Mouse (Mus musculus) stomach, embryonic 16.5 days (tissue): ENCODE measurements around the gene Mcu. TPM values are rescaled to one million over a fixed set of nuclear protein-coding genes. Genes with fewer than 3 reads are reported as not detected.
A peak's percentile ranks its signal among the peaks of the same experiment; 100 is the strongest.

Experiments used
- ATAC-seq: fragments of 200-750 bp; cut with Nextera tagmentation; 2 replicates; pipeline ENCODE4 v1.8.0; 2017; ENCODE audit warnings: moderate number of reproducible peaks, moderate TSS enrichment; ENCODE audit not compliant: insufficient read depth, low FRiP score
- H3K27ac ChIP-seq: fragments of 300-500 bp; sonication (generic); 2 replicates; pipeline ENCODE4 v1.5.1; 2014; ENCODE audit warnings: low read length
- H3K27me3 ChIP-seq: fragments of 300-500 bp; sonication (generic); 2 replicates; pipeline ENCODE4 v1.6.1; 2014; ENCODE audit warnings: low read length, control low read depth, mixed read lengths; ENCODE audit not compliant: control insufficient read depth, insufficient read depth
- H3K36me3 ChIP-seq: fragments of 300-500 bp; sonication (generic); 2 replicates; pipeline ENCODE4 v1.6.1; 2014; ENCODE audit warnings: low read length; ENCODE audit not compliant: control insufficient read depth, insufficient read depth
- H3K4me1 ChIP-seq: fragments of 300-500 bp; sonication (generic); 2 replicates; pipeline ENCODE4 v1.6.1; 2014; ENCODE audit warnings: low read length, control low read depth, mixed read lengths; ENCODE audit not compliant: control insufficient read depth, insufficient read depth
- H3K4me2 ChIP-seq: fragments of 300-500 bp; sonication (generic); 2 replicates; pipeline ENCODE4 v1.6.1; 2014; ENCODE audit warnings: low read depth, low read length, mixed read lengths
- H3K4me3 ChIP-seq: fragments of 300-500 bp; sonication (generic); replicated peaks from 2 replicates; pipeline ENCODE4 v1.5.1; 2014; ENCODE audit warnings: mild to moderate bottlenecking, low read length
- H3K9ac ChIP-seq: fragments of 300-500 bp; sonication (generic); 2 replicates; pipeline ENCODE4 v1.6.1; 2014; ENCODE audit warnings: low read length
- H3K9me3 ChIP-seq: fragments of 300-500 bp; sonication (generic); replicated peaks from 2 replicates; pipeline ENCODE4 v1.6.1; 2016; ENCODE audit warnings: low read length, control low read depth; ENCODE audit not compliant: control insufficient read depth
- WGBS: fragments of 180-500 bp; shearing (Covaris S2); extraction: QIAGEN DNeasy Blood & Tissue Kit; methylation state at CpG from one replicate; pipeline ENCODE4 v1.1.7; 2014; 5-methylcytosine and 5-hydroxymethylcytosine counted together
- polyA plus RNA-seq: library from polyadenylated mRNA; unstranded; fragments of >200 nt; fragmentation: Nextera tagmentation; extraction: Ambion mirVana; gene quantifications from 2 replicates; pipeline ENCODE4 v1.2.1, GENCODE M21; 2015

Mcu gene
- polyA plus RNA-seq, 1 experiment from 2014 or later, result 60.0 TPM

DNA sequence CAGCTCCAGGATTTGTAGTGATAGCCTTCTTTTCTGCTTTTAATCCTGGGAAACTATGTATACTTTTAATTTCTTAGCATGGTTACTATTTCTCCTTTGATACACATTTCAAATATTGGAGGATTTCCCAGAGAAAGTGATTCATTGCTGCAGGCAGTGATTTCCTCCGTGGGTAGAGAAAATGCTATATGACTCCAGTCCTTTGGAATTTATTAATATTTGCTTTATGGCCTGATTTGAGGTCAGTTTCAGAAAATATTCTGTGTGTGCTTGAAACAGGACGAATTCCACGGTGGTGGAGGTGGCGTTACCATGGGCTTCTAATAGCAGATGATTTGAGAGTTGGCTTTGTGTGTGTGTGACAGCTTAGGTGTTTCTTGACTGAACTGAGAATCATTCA, 107.3 kb downstream of the Mcu start:
- Histone ChIP-seq H3K9me3 (no peaks in the 10 kb centered on the region), H3K4me3 (no peak overlapping the region), H3K27me3 (no peaks in the 10 kb centered on the region), H3K27ac (peak overlapping the region; percentile 76), H3K4me1 (peaks cover 31% of the 10 kb centered on the region), H3K9ac (no peak overlapping the region), H3K4me2 (no peak overlapping the region), H3K36me3 (no peaks in the 10 kb centered on the region)
- WGBS, result 21% methylated on average over 4 of the region's 4 CpGs
- peak; percentile 28; the same call in 1 of the 2 replicates for ATAC-seq

GRCm38 (mm10) chr10:59506711-59507110, 109.8 kb downstream of the Mcu start:
- Histone ChIP-seq H3K9me3 (no peaks in the 10 kb centered on the region), H3K36me3 (no peaks in the 10 kb centered on the region), H3K27me3 (no peaks in the 10 kb centered on the region), H3K4me1 (peaks cover 37% of the 10 kb centered on the region), H3K4me3 (no peak overlapping the region), H3K4me2 (no peak overlapping the region), H3K9ac (no peak overlapping the region), H3K27ac (0 out of 2 replicates have a peak overlapping the region, but pooled peaks have one; percentile 14)
- no peak for ATAC-seq
- WGBS, result 36% methylated on average over 5 of the region's 5 CpGs

DNA sequence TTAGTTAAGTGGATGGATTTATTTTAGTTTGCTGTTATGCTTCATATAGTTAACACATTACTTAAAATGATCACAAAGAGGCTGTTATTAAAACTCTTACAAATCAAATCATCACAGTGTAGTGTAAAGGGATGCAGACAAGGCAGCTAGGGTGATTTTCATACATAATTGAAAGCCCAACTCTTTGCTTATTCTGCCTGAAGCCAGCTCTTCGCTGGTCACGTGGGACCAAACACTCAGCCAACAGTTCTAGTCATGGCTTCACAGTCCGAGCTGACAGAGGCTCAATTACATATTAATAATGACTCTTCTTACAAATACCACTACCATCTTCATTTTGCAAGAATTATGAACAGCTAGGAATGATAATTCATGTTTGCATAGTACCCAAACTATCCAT, 112.2 kb downstream of the Mcu start:
- no peak overlapping the region for H3K4me3 ChIP-seq
- no peaks in the 10 kb centered on the region for H3K27me3 ChIP-seq
- peak overlapping the region; percentile 56; the same call in 1 of the 2 replicates for H3K4me2 ChIP-seq
- ATAC-seq, result no peak
- no peaks in the 10 kb centered on the region for H3K36me3 ChIP-seq
- WGBS, result 56% methylated on average over 3 of the region's 3 CpGs
- H3K27ac ChIP-seq, result no peak overlapping the region
- H3K9ac ChIP-seq, result no peak overlapping the region
- no peaks in the 10 kb centered on the region for H3K9me3 ChIP-seq
- peaks cover 19% of the 10 kb centered on the region for H3K4me1 ChIP-seq

GRCm38 (mm10) chr10:59503433-59504210, 112.9 kb downstream of the Mcu start:
- WGBS, result 34% methylated on average over 31 of the region's 31 CpGs
- H3K9me3 ChIP-seq, result no peaks in the 10 kb centered on the region

DNA sequence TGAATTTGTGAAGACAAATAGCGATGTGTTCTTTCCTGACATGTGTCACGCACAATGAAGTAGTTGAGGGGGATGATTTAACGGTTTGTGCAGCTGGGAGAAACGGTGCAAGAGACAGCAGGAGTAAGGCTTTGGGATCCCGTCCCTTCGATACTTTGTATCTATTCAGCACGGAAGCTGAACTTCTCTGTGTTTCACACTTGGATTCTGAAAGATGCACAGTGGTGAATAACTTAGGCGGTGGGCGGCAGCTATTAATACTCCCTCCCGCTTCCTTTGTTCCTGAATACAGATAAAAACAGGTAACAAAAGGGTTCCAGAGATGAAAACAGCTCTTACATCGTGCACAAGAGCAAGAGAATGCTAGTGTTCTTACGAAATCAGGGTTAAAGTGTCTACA, 114.1 kb downstream of the Mcu start:
- 73% methylated on average over 12 of the region's 12 CpGs for WGBS
- no peaks in the 10 kb centered on the region for H3K9me3 ChIP-seq
- H3K36me3 ChIP-seq, result no peaks in the 10 kb centered on the region
- ATAC-seq, result no peak
- no peak overlapping the region for H3K9ac ChIP-seq
- no peaks in the 10 kb centered on the region for H3K27me3 ChIP-seq
- no peak overlapping the region for H3K27ac ChIP-seq
- no peak overlapping the region for H3K4me3 ChIP-seq
- H3K4me2 ChIP-seq, result no peak overlapping the region
- H3K4me1 ChIP-seq, result peaks cover 9% of the 10 kb centered on the region

More at GRCm38 (mm10) chr10:59503433-59504210, 112.9 kb downstream of the Mcu start:
- no peak overlapping the region; the same call in 1 of the 2 replicates for H3K27ac ChIP-seq
- peaks cover 12% of the 10 kb centered on the region for H3K4me1 ChIP-seq
- H3K27me3 ChIP-seq, result no peaks in the 10 kb centered on the region
- peak overlapping the region; percentile 46 for H3K9ac ChIP-seq
- H3K4me3 ChIP-seq, result peak overlapping the region; percentile 32
- H3K4me2 ChIP-seq, result peak overlapping the region; percentile 56
- peak; percentile 74; the same call in 1 of the 2 replicates for ATAC-seq
- H3K36me3 ChIP-seq, result no peaks in the 10 kb centered on the region

DNA sequence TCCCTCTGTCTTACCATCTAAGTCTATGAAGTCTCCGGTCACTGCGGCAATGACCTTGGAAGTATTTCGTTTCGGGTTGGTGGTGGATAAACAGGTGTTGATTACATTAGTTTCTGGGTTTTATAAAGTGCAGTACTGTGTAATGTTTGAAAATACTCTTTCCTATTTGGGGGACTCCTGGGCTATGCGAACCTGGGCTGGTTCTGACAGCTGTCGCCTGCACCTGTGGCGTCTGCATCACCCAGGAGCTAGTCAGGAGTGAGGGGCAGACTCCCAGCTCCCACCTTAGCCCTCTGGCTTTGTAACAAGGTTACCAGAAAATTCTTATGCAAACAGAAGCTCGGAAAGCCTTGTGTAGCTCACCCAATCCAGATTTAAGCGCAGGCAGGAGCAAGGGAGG, 114.7 kb downstream of the Mcu start:
- no peak overlapping the region for H3K4me2 ChIP-seq
- no peak overlapping the region for H3K9ac ChIP-seq
- ATAC-seq, result no peak
- H3K4me3 ChIP-seq, result no peak overlapping the region
- H3K27me3 ChIP-seq, result no peaks in the 10 kb centered on the region
- no peaks in the 10 kb centered on the region for H3K36me3 ChIP-seq
- WGBS, result 79% methylated on average over 9 of the region's 9 CpGs
- H3K9me3 ChIP-seq, result no peaks in the 10 kb centered on the region
- peaks cover 9% of the 10 kb centered on the region for H3K4me1 ChIP-seq
- no peak overlapping the region for H3K27ac ChIP-seq

DNA sequence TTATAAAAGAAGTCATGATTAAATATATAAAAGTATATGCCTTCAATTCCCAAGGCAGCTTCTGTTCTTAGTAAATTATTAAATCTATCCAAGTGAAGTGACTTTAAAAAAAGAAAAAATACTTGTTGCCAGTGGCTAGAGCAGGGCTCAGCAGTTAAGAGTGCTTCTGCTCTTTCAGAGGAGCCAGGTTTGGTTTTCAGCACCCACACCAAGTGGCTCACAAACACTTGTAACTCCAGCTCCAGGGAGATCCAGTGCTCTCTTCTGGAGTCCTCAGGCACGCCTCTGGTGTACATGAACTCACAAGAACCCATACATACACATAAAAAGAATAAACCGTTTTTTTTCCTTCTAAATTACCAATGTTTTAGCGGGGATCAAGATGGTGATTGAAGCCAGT, 116.3 kb downstream of the Mcu start:
- H3K4me3 ChIP-seq, result no peak overlapping the region
- WGBS, result 76% methylated on average over 3 of the region's 3 CpGs
- H3K9ac ChIP-seq, result no peak overlapping the region
- no peaks in the 10 kb centered on the region for H3K36me3 ChIP-seq
- ATAC-seq, result no peak
- H3K27me3 ChIP-seq, result no peaks in the 10 kb centered on the region
- H3K27ac ChIP-seq, result no peak overlapping the region
- no peaks in the 10 kb centered on the region for H3K9me3 ChIP-seq
- H3K4me1 ChIP-seq, result peaks cover 9% of the 10 kb centered on the region
- H3K4me2 ChIP-seq, result no peak overlapping the region

DNA sequence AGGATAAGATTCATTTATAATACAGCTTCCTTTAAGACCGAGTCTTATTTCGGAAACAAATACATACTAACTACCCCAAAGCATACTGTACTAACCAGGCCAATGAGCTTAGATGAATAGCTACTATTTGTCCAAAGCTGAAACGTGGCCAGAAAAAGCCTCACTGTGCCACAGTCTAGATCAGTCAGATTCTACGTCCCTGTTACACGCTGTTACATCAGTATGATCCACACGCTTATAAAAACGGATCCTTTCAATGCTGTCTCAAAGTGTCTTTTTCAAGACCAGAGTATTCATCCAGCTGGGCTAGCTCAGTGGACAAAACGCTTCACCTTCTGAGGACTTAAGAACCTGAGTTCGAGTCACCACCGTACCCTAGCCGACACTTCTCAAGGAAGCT, 119.5 kb downstream of the Mcu start:
- ATAC-seq, result no peak
- Histone ChIP-seq H3K9ac (no peak overlapping the region), H3K4me2 (no peak overlapping the region), H3K27me3 (no peaks in the 10 kb centered on the region), H3K27ac (no peak overlapping the region), H3K4me3 (no peak overlapping the region), H3K9me3 (no peaks in the 10 kb centered on the region), H3K4me1 (no peaks in the 10 kb centered on the region; the same call in 1 of the 2 replicates), H3K36me3 (no peaks in the 10 kb centered on the region)
- 89% methylated on average over 11 of the region's 11 CpGs for WGBS

GRCm38 (mm10) chr10:59494917-59495316, 121.6 kb downstream of the Mcu start:
- H3K4me1 ChIP-seq, result no peaks in the 10 kb centered on the region; the same call in 1 of the 2 replicates
- H3K9ac ChIP-seq, result no peak overlapping the region
- no peak overlapping the region for H3K4me2 ChIP-seq
- no peaks in the 10 kb centered on the region for H3K9me3 ChIP-seq
- no peaks in the 10 kb centered on the region for H3K36me3 ChIP-seq
- H3K27ac ChIP-seq, result no peak overlapping the region
- no peak overlapping the region for H3K4me3 ChIP-seq
- no peaks in the 10 kb centered on the region for H3K27me3 ChIP-seq
- ATAC-seq, result no peak
- 56% methylated on average over 8 of the region's 8 CpGs for WGBS
